Mouse (Mus musculus): ENCODE results near the gene Vmn1r206. TPM values are rescaled to one million over a fixed set of nuclear protein-coding genes. Genes with fewer than 3 reads are reported as not detected.

Vmn1r206 gene
- polyA plus RNA-seq (2014; fragmentation: Illumina TruSeq; extraction: RNeasy Lipid Tissue Mini Kit (QIAGEN cat#74804); ENCODE audit: low read depth, low replicate concordance) = not detected

DNA sequence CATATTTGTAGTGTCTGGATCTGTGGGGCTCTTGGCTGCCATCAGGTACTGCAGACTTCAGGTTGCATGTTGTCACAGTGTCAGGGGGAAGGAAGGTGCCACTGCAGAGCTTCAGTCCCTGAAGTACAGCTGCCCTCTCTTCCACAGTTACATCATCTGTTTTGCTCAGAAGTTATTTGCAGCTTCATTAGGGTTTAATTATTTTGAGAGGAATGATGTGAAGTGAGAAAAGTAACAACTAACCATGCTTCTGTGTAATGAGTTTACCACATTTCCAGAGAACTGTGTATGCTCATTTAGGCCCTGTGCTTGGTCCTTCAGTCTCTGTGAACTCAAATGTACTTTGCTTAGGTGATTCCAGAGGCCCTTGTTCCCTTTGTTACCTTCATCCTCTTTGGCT, at the start of gene Vmn1r206:
Vmn1r206 (minus strand) TSS at position 101 of the 400 bp plus-strand sequence.

DNA sequence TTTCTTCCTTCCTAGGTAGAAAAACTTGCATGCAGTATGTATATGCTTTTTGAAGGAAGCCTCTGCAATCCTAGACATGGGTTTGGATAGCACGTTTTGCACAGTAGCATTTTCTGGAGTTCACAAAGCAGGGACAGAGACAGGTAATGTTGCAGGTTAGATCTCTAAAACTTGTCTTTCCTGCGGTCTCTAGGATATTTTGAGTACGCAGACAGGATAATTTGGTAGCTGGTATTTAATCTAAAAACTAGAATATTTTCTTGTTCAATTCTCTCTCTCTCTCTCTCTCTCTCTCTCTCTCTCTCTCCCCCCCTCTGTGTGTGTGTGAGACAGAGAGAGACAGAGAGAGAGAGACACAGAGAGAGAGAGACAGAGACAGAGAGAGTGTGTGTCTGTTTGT, 31.2 kb downstream of the Vmn1r206 start, which contains the start of gene Vmn1r205:
Vmn1r205 (minus strand) TSS at position 101 of the 400 bp plus-strand sequence.

Other genes with a start within 250 kb of the Vmn1r206 start
- gene Vmn1r199, start 244.4 kb downstream of the Vmn1r206 start, polyA plus RNA-seq (2014; fragmentation: Illumina TruSeq; extraction: RNeasy Lipid Tissue Mini Kit (QIAGEN cat#74804); ENCODE audit: low read depth, low replicate concordance) = not detected
- not detected for gene Vmn1r200, start 233.9 kb downstream of the Vmn1r206 start, polyA plus RNA-seq (2014; fragmentation: Illumina TruSeq; extraction: RNeasy Lipid Tissue Mini Kit (QIAGEN cat#74804); ENCODE audit: low read depth, low replicate concordance)
- gene Vmn1r201, start 152.3 kb downstream of the Vmn1r206 start, polyA plus RNA-seq (2014; fragmentation: Illumina TruSeq; extraction: RNeasy Lipid Tissue Mini Kit (QIAGEN cat#74804); ENCODE audit: low read depth, low replicate concordance) = not detected
- gene Vmn1r202, start 118.9 kb downstream of the Vmn1r206 start, polyA plus RNA-seq (2014; fragmentation: Illumina TruSeq; extraction: RNeasy Lipid Tissue Mini Kit (QIAGEN cat#74804); ENCODE audit: low read depth, low replicate concordance) = not detected
- gene Vmn1r203, start 106.1 kb downstream of the Vmn1r206 start, polyA plus RNA-seq (2014; fragmentation: Illumina TruSeq; extraction: RNeasy Lipid Tissue Mini Kit (QIAGEN cat#74804); ENCODE audit: low read depth, low replicate concordance) = not detected
- gene Vmn1r204, start 71.1 kb downstream of the Vmn1r206 start, polyA plus RNA-seq (2014; fragmentation: Illumina TruSeq; extraction: RNeasy Lipid Tissue Mini Kit (QIAGEN cat#74804); ENCODE audit: low read depth, low replicate concordance) = not detected
- not detected for gene Vmn1r205, start 31.3 kb downstream of the Vmn1r206 start, polyA plus RNA-seq (2014; fragmentation: Illumina TruSeq; extraction: RNeasy Lipid Tissue Mini Kit (QIAGEN cat#74804); ENCODE audit: low read depth, low replicate concordance)
- not detected for gene Vmn1r207-ps, start 105.4 kb upstream of the Vmn1r206 start, polyA plus RNA-seq (2014; fragmentation: Illumina TruSeq; extraction: RNeasy Lipid Tissue Mini Kit (QIAGEN cat#74804); ENCODE audit: low read depth, low replicate concordance)
- not detected for gene Vmn1r208, start 153.1 kb upstream of the Vmn1r206 start, polyA plus RNA-seq (2014; fragmentation: Illumina TruSeq; extraction: RNeasy Lipid Tissue Mini Kit (QIAGEN cat#74804); ENCODE audit: low read depth, low replicate concordance)
- gene Vmn1r209, start 185.4 kb upstream of the Vmn1r206 start, polyA plus RNA-seq (2014; fragmentation: Illumina TruSeq; extraction: RNeasy Lipid Tissue Mini Kit (QIAGEN cat#74804); ENCODE audit: low read depth, low replicate concordance) = not detected
- gene Vmn1r210, start 207.1 kb upstream of the Vmn1r206 start, polyA plus RNA-seq (2014; fragmentation: Illumina TruSeq; extraction: RNeasy Lipid Tissue Mini Kit (QIAGEN cat#74804); ENCODE audit: low read depth, low replicate concordance) = not detected
- gene Vmn1r211, start 233.3 kb upstream of the Vmn1r206 start, polyA plus RNA-seq (2014; fragmentation: Illumina TruSeq; extraction: RNeasy Lipid Tissue Mini Kit (QIAGEN cat#74804); ENCODE audit: low read depth, low replicate concordance) = not detected